Mouse (Mus musculus) T-helper 17 cell (primary cell): ENCODE measurements at regions not wholly inside any gene's neighbourhood (a gene's known extent, or its start where the extent isn't known, plus 50 kb on each side); places are given as distances from the start of the nearest gene placed in this dataset.

Source experiments
- in situ Hi-C, 2 experiments: fragments of 300-600 bp; cut with MboI, MseI; formaldehyde crosslinking; loops; 1 replicate in 1 of 2; 2 replicates in 1 of 2; pipeline ENCODE4 v1.15.1; 2025; ENCODE audit warnings: high pct_unique_total_duplicates in 2 of 2

GRCm38 (mm10) chr1:190411756-190412155, 241.2 kb upstream of the Prox1 start:
- in situ Hi-C loops = no loop called here

DNA sequence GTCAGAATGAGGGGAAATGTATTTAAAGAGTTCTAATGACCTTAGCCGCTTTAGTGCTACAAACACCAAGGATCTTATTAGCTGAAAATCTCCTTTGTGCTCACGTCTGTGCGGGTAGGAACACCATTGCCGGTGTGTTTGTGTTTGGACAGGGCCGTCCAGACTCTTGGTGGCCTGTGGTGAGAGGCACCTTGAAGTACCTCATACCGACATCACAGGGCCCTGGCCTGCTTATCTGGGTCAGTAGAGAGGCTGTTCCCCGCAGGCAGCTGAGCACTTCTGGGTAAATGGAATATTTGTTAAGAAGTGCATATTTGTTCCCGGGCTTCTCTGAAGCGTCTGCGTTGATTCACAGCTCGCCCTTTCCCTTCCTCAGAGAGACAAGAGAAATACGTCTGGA, 232.8 kb upstream of the Prox1 start:
- in situ Hi-C loops = no loop called here

- in situ Hi-C loops = no loop called here
These were observed 227.8 kb upstream of the Prox1 start for GRCm38 (mm10) chr1:190398308-190398707.

GRCm38 (mm10) chr1:190397811-190398210, 227.3 kb upstream of the Prox1 start:
- in situ Hi-C loops = no loop called here

DNA sequence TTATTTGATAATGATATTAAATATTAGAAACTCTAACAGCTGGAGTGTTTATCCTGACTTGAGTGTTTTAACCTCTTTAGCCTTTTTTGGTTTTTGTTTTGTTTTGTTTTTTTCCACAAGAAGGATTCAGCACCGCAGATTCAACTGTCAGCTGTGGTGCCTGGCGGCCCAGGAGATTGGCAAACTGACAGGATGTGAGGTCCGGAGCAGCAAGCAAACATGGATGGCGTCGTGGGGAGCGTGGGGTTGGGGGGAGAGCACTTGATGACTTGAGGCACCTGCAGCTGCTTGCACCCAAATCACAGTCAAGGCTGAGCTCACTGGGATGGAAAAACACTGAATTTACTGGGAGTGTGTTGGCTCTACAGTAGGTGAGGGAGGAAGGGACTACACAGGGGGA, 222.5 kb upstream of the Prox1 start:
- in situ Hi-C loops = no loop called here

DNA sequence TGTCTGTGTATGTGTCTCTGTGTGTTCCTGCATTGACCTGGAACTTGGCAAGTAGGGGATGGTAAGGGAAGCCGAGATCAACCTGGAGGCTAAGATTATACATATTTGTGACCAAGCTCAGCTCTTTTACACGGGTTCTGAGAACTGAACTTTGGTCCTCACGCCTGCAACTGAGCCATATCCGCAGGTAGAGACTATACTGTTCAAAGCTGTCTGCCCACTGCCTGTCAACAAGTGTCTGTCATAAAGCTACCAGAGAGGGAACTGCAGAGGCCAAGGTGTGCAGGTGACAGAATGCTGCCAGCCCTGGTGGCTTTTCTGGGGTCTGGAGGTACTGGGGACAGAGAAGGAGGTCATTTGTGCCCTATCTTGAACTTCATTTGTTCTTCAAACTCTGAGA, 218.3 kb upstream of the Prox1 start:
- in situ Hi-C loops = no loop called here

- in situ Hi-C loops = no loop called here
These were observed 214.0 kb upstream of the Prox1 start for GRCm38 (mm10) chr1:190384555-190384954.

DNA sequence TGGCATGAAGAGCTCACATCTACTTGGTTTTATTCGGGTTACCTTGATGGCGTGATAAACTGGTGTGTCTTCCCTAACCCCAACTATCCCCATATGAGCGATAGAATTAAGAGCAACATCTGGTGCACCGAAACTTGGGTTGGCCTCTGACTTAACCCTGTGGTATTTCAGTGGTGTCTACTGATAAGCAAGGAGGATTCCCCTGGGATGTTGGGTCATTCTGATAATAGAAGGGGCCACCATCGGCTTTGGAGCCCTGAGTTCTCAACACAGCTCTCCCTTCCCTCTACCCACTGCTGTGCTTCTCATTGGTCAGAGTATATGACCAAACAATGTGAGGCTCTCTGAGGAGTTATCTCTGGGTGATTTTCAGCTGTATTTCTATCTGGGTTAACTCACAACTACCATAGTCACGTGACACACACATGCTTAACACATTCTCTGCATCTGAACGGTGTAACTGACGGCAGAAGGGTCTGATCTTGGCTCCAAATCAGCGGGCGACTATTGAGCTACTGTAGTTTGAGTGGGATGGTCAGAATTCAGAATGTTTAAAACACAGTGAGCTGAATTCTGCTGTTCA, 212.8 kb upstream of the Prox1 start:
- in situ Hi-C loops = no loop called here

- in situ Hi-C loops = no loop called here
These were observed 209.6 kb upstream of the Prox1 start for GRCm38 (mm10) chr1:190380151-190380550.

GRCm38 (mm10) chr1:190375160-190375880, 204.8 kb upstream of the Prox1 start:
- in situ Hi-C loops = no loop called here

- in situ Hi-C loops = no loop called here
These were observed 203.8 kb upstream of the Prox1 start for GRCm38 (mm10) chr1:190374270-190374669.

DNA sequence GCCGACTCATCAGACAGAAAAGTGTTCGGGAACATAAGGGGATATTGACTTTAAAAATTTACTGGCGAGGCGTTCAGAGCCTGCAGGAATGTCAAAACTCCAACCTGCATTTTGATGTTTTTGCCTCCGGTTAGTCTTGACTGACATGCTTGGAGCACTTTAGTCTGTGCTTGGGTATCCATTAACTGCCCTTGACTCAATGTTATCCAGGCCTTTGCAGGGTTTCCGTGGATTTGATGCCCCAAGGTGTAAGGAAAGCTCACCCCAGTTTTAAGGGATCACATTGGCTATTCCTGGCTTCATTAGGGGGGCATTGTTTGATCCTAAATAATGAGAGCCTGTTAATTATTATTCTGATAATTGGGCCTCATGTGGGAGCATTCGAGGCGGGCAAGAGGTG, 196.1 kb upstream of the Prox1 start:
- in situ Hi-C loops = no loop called here

DNA sequence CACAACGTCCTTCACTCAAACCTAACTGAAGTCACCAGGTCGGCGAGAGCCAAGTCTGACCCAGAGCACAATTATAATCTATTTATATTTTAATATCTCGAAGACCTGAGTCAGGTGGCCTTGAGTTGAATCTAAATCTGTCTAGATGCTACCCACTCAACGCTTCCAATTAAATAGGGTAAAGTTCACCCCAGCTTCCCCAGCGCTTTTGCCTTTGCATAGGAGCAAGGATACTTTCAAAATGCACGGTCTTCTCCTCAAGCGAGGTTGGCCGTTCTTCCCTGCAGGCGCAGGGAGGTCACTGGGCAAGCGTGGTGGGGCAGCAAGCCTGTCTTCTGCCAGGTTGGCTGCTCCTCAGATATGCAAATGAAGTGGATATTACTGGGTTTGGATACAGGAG, 194.6 kb upstream of the Prox1 start:
- in situ Hi-C loops = no loop called here

- in situ Hi-C loops = no loop called here
These were observed 190.1 kb upstream of the Prox1 start for GRCm38 (mm10) chr1:190360661-190361060.

DNA sequence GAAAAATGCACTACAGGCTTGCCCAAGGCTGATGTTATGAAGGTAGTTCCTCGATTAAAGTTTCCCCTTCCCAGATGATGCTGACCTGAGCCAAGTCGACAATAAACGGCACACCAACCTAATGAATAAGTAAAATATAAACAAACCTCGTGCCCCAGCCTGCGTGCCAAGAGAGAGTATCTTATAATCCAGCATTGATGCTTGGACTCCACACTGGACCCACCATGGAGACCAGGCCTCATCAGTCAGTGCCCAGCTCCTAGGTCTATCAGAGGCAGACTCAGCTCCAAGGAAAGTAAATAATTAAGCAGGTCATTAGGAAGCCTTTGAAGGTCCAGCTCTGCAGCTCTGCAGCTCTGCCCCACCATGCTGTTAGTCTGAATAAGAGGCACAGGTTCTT, 187.3 kb upstream of the Prox1 start:
- in situ Hi-C loops = no loop called here

- in situ Hi-C loops = no loop called here
These were observed 177.1 kb upstream of the Prox1 start for GRCm38 (mm10) chr1:190347610-190348009.

DNA sequence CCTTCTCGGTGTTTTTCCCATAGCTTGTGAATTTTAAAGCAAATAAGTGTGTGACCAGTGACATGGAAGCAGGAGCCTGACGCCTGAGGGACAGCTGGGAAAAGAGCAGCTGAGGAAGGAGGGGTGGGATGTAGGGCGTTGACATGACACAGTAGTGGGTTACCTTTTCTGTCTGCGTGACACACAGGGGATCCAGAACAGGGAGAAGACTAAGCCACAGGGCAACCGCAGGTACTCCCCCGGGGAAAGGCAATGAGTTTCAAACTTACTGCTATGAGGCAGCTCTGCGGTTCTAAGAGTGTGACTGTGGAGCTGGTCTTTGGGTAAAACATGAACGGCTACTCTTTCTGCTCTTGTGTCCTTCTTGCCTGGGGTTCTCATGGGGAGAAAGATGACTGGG, 170.2 kb upstream of the Prox1 start:
- in situ Hi-C loops = no loop called here

- in situ Hi-C loops = no loop called here
These were observed 164.0 kb upstream of the Prox1 start for GRCm38 (mm10) chr1:190334471-190334870.

GRCm38 (mm10) chr1:190334053-190334452, 163.5 kb upstream of the Prox1 start:
- in situ Hi-C loops = no loop called here

- in situ Hi-C loops = no loop called here
These were observed 161.5 kb upstream of the Prox1 start for GRCm38 (mm10) chr1:190332001-190332400.

DNA sequence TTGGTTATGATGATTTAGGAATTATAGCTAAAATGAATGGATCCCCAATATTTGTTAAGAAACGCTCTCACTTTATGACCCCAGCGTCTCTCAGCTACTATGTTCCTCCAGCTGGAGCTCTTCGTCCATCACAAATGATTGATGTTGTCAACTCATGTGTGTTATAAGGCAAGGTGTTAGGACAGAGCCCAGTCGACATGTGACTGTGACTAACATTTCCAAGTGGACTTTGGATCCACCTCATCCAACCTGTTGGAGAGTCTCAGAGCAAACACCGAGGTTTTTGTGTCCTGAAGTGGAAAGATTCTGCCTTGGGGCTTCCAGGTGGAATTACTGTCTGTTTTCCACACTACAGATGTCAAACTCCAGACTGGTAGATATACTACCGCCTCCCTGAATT, 154.0 kb upstream of the Prox1 start:
- in situ Hi-C loops = no loop called here

GRCm38 (mm10) chr1:190323671-190324070, 153.2 kb upstream of the Prox1 start:
- in situ Hi-C loops = no loop called here

DNA sequence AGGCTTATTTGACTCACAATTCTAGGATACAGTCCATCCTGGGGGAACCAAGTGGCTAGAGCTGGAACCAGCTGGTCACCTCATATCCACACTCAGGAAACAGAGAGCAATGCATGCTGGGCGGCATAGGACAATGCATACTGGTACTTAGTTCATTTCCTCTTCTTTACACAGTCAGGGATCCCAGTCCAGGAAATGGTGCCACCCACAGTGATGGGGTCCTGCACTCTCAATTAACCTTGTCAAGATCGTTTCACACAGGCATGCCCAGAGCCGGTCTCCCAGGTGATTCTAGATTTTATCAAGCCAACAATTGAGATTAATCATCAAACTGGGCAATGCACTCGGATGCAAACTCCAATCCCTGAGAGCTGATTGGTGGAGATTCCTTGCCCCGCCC, 145.7 kb upstream of the Prox1 start:
- in situ Hi-C loops = no loop called here

DNA sequence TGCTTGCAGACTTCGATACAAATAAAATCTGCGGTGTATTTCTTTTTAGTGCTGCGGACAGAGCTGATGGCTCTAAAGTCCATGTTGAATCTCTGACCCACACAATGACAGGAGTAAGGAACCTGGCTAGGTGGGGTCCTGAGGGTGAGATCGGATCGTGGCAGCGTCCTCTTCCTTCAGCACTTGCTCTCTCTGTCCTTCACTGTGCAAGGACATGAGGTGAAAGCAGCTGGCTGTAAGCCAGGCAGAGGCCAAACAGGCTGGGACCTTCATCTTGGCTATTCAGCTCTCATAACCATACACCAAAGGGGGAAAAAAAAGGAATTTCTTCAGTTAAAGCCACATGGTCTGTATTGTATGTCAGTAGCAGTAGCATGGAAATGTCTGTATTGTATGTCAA, 139.3 kb upstream of the Prox1 start:
- in situ Hi-C loops = no loop called here
